Mouse (Mus musculus) embryonic facial prominence, embryonic 11.5 days (tissue): Measurements from ENCODE around the gene Slc2a4. TPM values are rescaled to one million over a fixed set of nuclear protein-coding genes. Genes with fewer than 3 reads are reported as not detected.

Experiments used
- ATAC-seq: fragments of 200-750 bp; cut with Nextera tagmentation; replicated peaks from 2 replicates; pipeline ENCODE4 v1.8.0; 2017; ENCODE audit warnings: low read depth; ENCODE audit not compliant: insufficient number of reproducible peaks, low FRiP score, low TSS enrichment
- DNase-seq: peaks from one replicate; pipeline ENCODE4 v3.0.0-alpha.2; 2015; ENCODE audit warnings: low spot score
- H3K27ac ChIP-seq: fragments of 300-500 bp; sonication (generic); replicated peaks from 2 replicates; pipeline ENCODE4 v1.5.1; 2014; ENCODE audit warnings: mild to moderate bottlenecking, low read depth, low read length, control low read depth
- H3K27me3 ChIP-seq: fragments of 300-500 bp; sonication (generic); 2 replicates; pipeline ENCODE4 v1.6.1; 2014; ENCODE audit warnings: mild to moderate bottlenecking, low read length, moderate library complexity, mixed read lengths; ENCODE audit not compliant: control insufficient read depth, insufficient read depth
- H3K36me3 ChIP-seq: fragments of 300-500 bp; sonication (generic); replicated peaks from 2 replicates; pipeline ENCODE4 v1.6.1; 2014; ENCODE audit warnings: low read depth, mild to moderate bottlenecking, low read length, moderate library complexity, mixed read lengths; ENCODE audit not compliant: control insufficient read depth, insufficient read depth
- H3K4me1 ChIP-seq: fragments of 300-500 bp; sonication (generic); 2 replicates; pipeline ENCODE4 v1.6.1; 2014; ENCODE audit warnings: low read length, mixed read lengths; ENCODE audit not compliant: control insufficient read depth, insufficient read depth
- H3K4me2 ChIP-seq: fragments of 300-500 bp; sonication (generic); 2 replicates; pipeline ENCODE4 v1.6.1; 2014; ENCODE audit warnings: low read depth, mild to moderate bottlenecking, control low read depth, low read length, moderate library complexity
- H3K4me3 ChIP-seq: fragments of 300-500 bp; sonication (generic); 2 replicates; pipeline ENCODE4 v1.5.1; 2014; ENCODE audit warnings: low read depth, low read length, control low read depth
- H3K9ac ChIP-seq: fragments of 300-500 bp; sonication (generic); replicated peaks from 2 replicates; pipeline ENCODE4 v1.6.1; 2014; ENCODE audit warnings: mild to moderate bottlenecking, control low read depth, low read length
- H3K9me3 ChIP-seq: fragments of 300-500 bp; sonication (generic); replicated peaks from 2 replicates; pipeline ENCODE4 v1.6.1; 2016; ENCODE audit warnings: mild to moderate bottlenecking, low read length, inconsistent platforms, mixed read lengths; ENCODE audit not compliant: control insufficient read depth
- WGBS: fragments of 180-500 bp; shearing (Covaris S2); extraction: QIAGEN DNeasy Blood & Tissue Kit; methylation state at CpG from one replicate; pipeline ENCODE4 v1.1.7; 2014; 5-methylcytosine and 5-hydroxymethylcytosine counted together
- polyA plus RNA-seq: library from polyadenylated mRNA; unstranded; fragments of >200 nt; fragmentation: Nextera tagmentation; extraction: Ambion mirVana; gene quantifications from 2 replicates; pipeline ENCODE4 v1.2.1, GENCODE M21; 2014

Gene Slc2a4
- polyA plus RNA-seq, 1 experiment from 2014 or later: 20.2 TPM

DNA sequence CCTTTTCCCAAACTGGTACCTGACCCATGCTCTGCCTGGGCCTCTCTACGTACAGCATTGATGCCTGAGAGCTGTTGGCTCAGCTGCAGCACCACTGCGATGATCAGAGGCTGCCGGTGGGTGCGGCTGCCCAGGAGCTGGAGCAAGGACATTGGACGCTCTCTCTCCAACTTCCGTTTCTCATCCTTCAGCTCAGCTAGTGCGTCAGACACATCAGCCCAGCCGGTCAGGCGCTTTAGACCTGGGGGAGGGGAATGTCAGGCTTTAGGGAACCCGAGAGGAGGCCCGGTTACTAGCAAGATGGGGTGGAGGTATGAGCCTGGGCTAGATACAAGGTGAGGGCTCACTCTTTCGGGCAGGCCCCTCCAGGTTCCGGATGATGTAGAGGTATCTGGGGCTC, 2.8 kb downstream of the Slc2a4 start:
- DNase-seq (no peak), ATAC-seq (no peak)
- Histone ChIP-seq H3K36me3 (peaks cover 4% of the 10 kb centered on the region), H3K4me2 (no peak overlapping the region), H3K9me3 (no peaks in the 10 kb centered on the region), H3K9ac (no peak overlapping the region), H3K4me1 (0 out of 2 replicates have a peak, but pooled peaks cover 3% of the 10 kb centered on the region), H3K27ac (no peak overlapping the region), H3K27me3 (no peaks in the 10 kb centered on the region), H3K4me3 (no peak overlapping the region)
- whole genome bisulfite sequencing: 73% methylated on average over 13 of the region's 13 CpGs

DNA sequence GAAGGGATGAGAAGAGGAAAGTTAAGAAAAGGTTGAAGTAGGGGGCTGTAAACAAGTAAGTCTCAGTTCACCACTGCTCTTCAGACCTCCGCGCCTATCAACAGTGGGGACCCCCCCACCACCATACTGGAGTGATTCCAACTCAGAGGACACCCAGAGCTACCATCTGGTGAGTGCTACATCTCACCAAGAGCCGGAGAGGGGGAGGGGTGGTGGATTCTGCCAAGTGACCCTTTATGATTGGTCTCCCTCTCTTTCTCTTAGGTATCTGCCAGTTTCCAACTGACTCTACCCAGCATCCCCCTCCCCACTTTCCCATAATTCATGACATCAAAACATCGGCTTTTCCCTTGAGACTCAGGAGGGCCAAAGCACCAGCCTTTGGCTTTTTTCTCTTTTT, 7.0 kb downstream of the Slc2a4 start:
- DNase-seq: no peak
- ATAC-seq: no peak
- no peaks in the 10 kb centered on the region for H3K27me3 ChIP-seq
- peaks cover 3% of the 10 kb centered on the region; the same call in 1 of the 2 replicates for H3K4me1 ChIP-seq
- H3K4me3 ChIP-seq: no peak overlapping the region
- H3K36me3 ChIP-seq: peaks cover 4% of the 10 kb centered on the region
- H3K9ac ChIP-seq: no peak overlapping the region
- no peak overlapping the region for H3K27ac ChIP-seq
- no peaks in the 10 kb centered on the region for H3K9me3 ChIP-seq
- WGBS: 88% methylated on average over 4 of the region's 4 CpGs
- H3K4me2 ChIP-seq: no peak overlapping the region

GRCm38 (mm10) chr11:69939731-69940130, 8.3 kb downstream of the Slc2a4 start:
- no peak overlapping the region for H3K4me2 ChIP-seq
- H3K9ac ChIP-seq: no peak overlapping the region
- H3K27me3 ChIP-seq: 0 out of 2 replicates have a peak, but pooled peaks cover 2% of the 10 kb centered on the region
- 94% methylated on average over 17 of the region's 17 CpGs for WGBS
- H3K36me3 ChIP-seq: peaks cover 4% of the 10 kb centered on the region
- H3K4me3 ChIP-seq: no peak overlapping the region
- ATAC-seq (no peak), DNase-seq (no peak)
- no peaks in the 10 kb centered on the region for H3K9me3 ChIP-seq
- H3K4me1 ChIP-seq: peaks cover 6% of the 10 kb centered on the region
- no peak overlapping the region for H3K27ac ChIP-seq

- Histone ChIP-seq H3K9ac (no peak overlapping the region), H3K27me3 (0 out of 2 replicates have a peak, but pooled peaks cover 2% of the 10 kb centered on the region), H3K4me2 (no peak overlapping the region), H3K36me3 (peaks cover 2% of the 10 kb centered on the region), H3K27ac (no peak overlapping the region), H3K4me3 (no peak overlapping the region), H3K9me3 (no peaks in the 10 kb centered on the region), H3K4me1 (peaks cover 6% of the 10 kb centered on the region)
- no peak for DNase-seq
- ATAC-seq: no peak
- WGBS: 74% methylated on average over 5 of the region's 5 CpGs
Measured at GRCm38 (mm10) chr11:69939181-69939580, 8.8 kb downstream of the Slc2a4 start.

DNA sequence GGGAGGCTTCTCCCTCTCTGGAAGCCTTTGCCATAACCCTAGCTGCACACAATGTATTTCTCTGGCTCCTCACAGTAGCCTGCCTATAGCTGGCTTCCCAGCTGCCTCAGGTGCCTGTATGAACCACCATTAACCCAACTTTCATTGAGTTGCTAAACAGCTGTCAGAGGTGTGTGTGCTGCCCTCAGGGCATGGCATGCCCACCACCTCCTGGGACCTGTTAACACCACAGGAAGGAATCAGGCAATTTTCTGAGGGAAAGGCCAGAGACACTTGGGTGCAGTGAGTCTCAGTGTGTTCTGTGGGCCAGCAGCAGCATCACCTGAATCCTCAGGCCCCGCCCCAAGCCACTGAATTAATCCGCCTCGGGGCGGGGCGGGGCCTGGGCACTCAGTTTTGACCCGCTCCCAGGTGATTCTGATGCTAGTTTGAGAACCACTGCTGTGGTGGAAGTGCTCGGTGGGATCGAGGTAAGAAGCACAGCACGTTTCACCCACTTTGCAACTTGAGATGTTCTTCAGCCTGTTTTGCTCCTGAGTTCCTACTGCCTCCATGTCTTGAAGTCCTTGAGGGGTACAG, 9.5 kb downstream of the Slc2a4 start:
- no peak overlapping the region for H3K4me3 ChIP-seq
- ATAC-seq (no peak), DNase-seq (no peak)
- no peaks in the 10 kb centered on the region for H3K36me3 ChIP-seq
- 16% methylated on average over 9 of the region's 9 CpGs for WGBS
- H3K4me1 ChIP-seq: peaks cover 6% of the 10 kb centered on the region
- H3K27me3 ChIP-seq: 0 out of 2 replicates have a peak, but pooled peaks cover 2% of the 10 kb centered on the region
- H3K9ac ChIP-seq: no peak overlapping the region; the same call in 1 of the 2 replicates
- no peaks in the 10 kb centered on the region for H3K9me3 ChIP-seq
- H3K4me2 ChIP-seq: no peak overlapping the region
- H3K27ac ChIP-seq: no peak overlapping the region

- 0 out of 2 replicates have a peak, but pooled peaks cover 2% of the 10 kb centered on the region for H3K27me3 ChIP-seq
- WGBS: 62% methylated on average over 5 of the region's 5 CpGs
Measured at GRCm38 (mm10) chr11:69937834-69938233, 10.2 kb downstream of the Slc2a4 start.

GRCm38 (mm10) chr11:69937385-69937784, 10.6 kb downstream of the Slc2a4 start:
- Histone ChIP-seq H3K27ac (no peak overlapping the region), H3K36me3 (no peaks in the 10 kb centered on the region), H3K9me3 (no peaks in the 10 kb centered on the region), H3K27me3 (0 out of 2 replicates have a peak, but pooled peaks cover 2% of the 10 kb centered on the region), H3K4me3 (no peak overlapping the region), H3K9ac (no peak overlapping the region), H3K4me2 (no peak overlapping the region), H3K4me1 (peaks cover 6% of the 10 kb centered on the region)
- DNase-seq: no peak
- ATAC-seq: no peak
- WGBS: 34% methylated on average over 4 of the region's 4 CpGs

More at GRCm38 (mm10) chr11:69937834-69938233, 10.2 kb downstream of the Slc2a4 start:
- Histone ChIP-seq H3K9me3 (no peaks in the 10 kb centered on the region), H3K27ac (no peak overlapping the region), H3K36me3 (no peaks in the 10 kb centered on the region), H3K9ac (no peak overlapping the region; the same call in 1 of the 2 replicates), H3K4me1 (peaks cover 6% of the 10 kb centered on the region), H3K4me2 (no peak overlapping the region), H3K4me3 (no peak overlapping the region)
- ATAC-seq (no peak), DNase-seq (no peak)

- Histone ChIP-seq H3K4me2 (peak overlapping the region; percentile 100), H3K27me3 (0 out of 2 replicates have a peak, but pooled peaks cover 2% of the 10 kb centered on the region), H3K4me3 (peak overlapping the region; percentile 58), H3K9ac (no peak overlapping the region), H3K27ac (no peak overlapping the region), H3K36me3 (no peaks in the 10 kb centered on the region), H3K4me1 (peaks cover 6% of the 10 kb centered on the region), H3K9me3 (no peaks in the 10 kb centered on the region)
- ATAC-seq: no peak
- DNase-seq: no peak
- WGBS: 47% methylated on average over 9 of the region's 9 CpGs
Measured at GRCm38 (mm10) chr11:69936714-69937347, 11.2 kb downstream of the Slc2a4 start.
